Mouse (Mus musculus) bone marrow, adult 2 months (tissue): ENCODE measurements around the gene Dspp.

Source experiments
- CTCF ChIP-seq: fragments of 200-500 bp; IDR thresholded peaks from 2 replicates; pipeline ENCODE4 v1.5.1; 2011; ENCODE audit warnings: low read length, control low read depth; ENCODE audit not compliant: control insufficient read depth, insufficient read depth
- POLR2A ChIP-seq: fragments of 200-500 bp; IDR thresholded peaks from 2 replicates; pipeline ENCODE4 v1.6.1; 2011; ENCODE audit warnings: low read depth, mild to moderate bottlenecking, control low read depth, low read length, borderline replicate concordance; ENCODE audit not compliant: control insufficient read depth

- TF ChIP-seq POLR2A (no peak), CTCF (no peak)
These were observed 32.5 kb upstream of the Dspp start for GRCm38 (mm10) chr5:104137920-104138541.
